Mouse (Mus musculus): ENCODE measurements around the gene Sdk2.

The Sdk2 gene

GRCm38 (mm10) chr11:114066951-114067762 lies at the start of gene Sdk2:
Gene Sdk2, minus strand, starts transcription at chr11:114067046.
- peak; percentile 78 to 79 for DNase-seq (ENCODE audit: low spot score in 2 of 2)

- no peak for DNase-seq (ENCODE audit: low spot score in 2 of 2)
Measured at GRCm38 (mm10) chr11:114115077-114115476, 48.2 kb upstream of the Sdk2 start.

- no peak for DNase-seq (ENCODE audit: low spot score in 2 of 2)
Measured at GRCm38 (mm10) chr11:114114674-114115073, 47.8 kb upstream of the Sdk2 start.

- DNase-seq (ENCODE audit: low spot score in 2 of 2) = no peak
Measured at GRCm38 (mm10) chr11:114110851-114111250, 44.0 kb upstream of the Sdk2 start.

- no peak for DNase-seq (ENCODE audit: low spot score in 2 of 2)
Measured at GRCm38 (mm10) chr11:114093636-114094035, 26.8 kb upstream of the Sdk2 start.

- DNase-seq (ENCODE audit: low spot score in 2 of 2) = no peak
Measured at GRCm38 (mm10) chr11:114093175-114093574, 26.3 kb upstream of the Sdk2 start.

- no peak for DNase-seq (ENCODE audit: low spot score in 2 of 2)
Measured at GRCm38 (mm10) chr11:114080606-114081005, 13.8 kb upstream of the Sdk2 start.

GRCm38 (mm10) chr11:114072644-114073043 lies 5.8 kb upstream of the Sdk2 start:
- no peak for DNase-seq (ENCODE audit: low spot score in 2 of 2)

GRCm38 (mm10) chr11:114071998-114072397 lies 5.2 kb upstream of the Sdk2 start:
- DNase-seq (ENCODE audit: low spot score in 2 of 2) = no peak

GRCm38 (mm10) chr11:114070881-114071280 lies 4.0 kb upstream of the Sdk2 start:
- DNase-seq (ENCODE audit: low spot score in 2 of 2) = no peak

- peak; percentile 47 to 49 for DNase-seq (ENCODE audit: low spot score in 2 of 2)
Measured at GRCm38 (mm10) chr11:114070131-114070530, 3.3 kb upstream of the Sdk2 start.

- peak; percentile 61 to 71 for DNase-seq (ENCODE audit: low spot score in 2 of 2)
Measured at GRCm38 (mm10) chr11:114068390-114068789, 1.5 kb upstream of the Sdk2 start.

- peak in 1 of 2 experiments; percentile 14 for DNase-seq (ENCODE audit: low spot score in 2 of 2)
Measured at GRCm38 (mm10) chr11:114066098-114066950, 522 bp downstream of the Sdk2 start.

GRCm38 (mm10) chr11:114065596-114065995 lies 1.2 kb downstream of the Sdk2 start:
- DNase-seq (ENCODE audit: low spot score in 2 of 2) = no peak

- DNase-seq (ENCODE audit: low spot score in 2 of 2) = no peak
Measured at GRCm38 (mm10) chr11:114064871-114065388, 1.9 kb downstream of the Sdk2 start.

GRCm38 (mm10) chr11:114061946-114062345 lies 4.9 kb downstream of the Sdk2 start:
- no peak for DNase-seq (ENCODE audit: low spot score in 2 of 2)

- no peak for DNase-seq (ENCODE audit: low spot score in 2 of 2)
Measured at GRCm38 (mm10) chr11:114061265-114061664, 5.6 kb downstream of the Sdk2 start.

GRCm38 (mm10) chr11:114056351-114056750 lies 10.5 kb downstream of the Sdk2 start:
- no peak for DNase-seq (ENCODE audit: low spot score in 2 of 2)

GRCm38 (mm10) chr11:114054581-114055315 lies 12.1 kb downstream of the Sdk2 start:
- DNase-seq (ENCODE audit: low spot score in 2 of 2) = no peak

GRCm38 (mm10) chr11:114051361-114051760 lies 15.5 kb downstream of the Sdk2 start:
- no peak for DNase-seq (ENCODE audit: low spot score in 2 of 2)

GRCm38 (mm10) chr11:114050511-114050910 lies 16.3 kb downstream of the Sdk2 start:
- DNase-seq (ENCODE audit: low spot score in 2 of 2) = no peak

- no peak for DNase-seq (ENCODE audit: low spot score in 2 of 2)
Measured at GRCm38 (mm10) chr11:114047887-114048331, 18.9 kb downstream of the Sdk2 start.

Data from right cerebral cortex, adult 2 months (tissue).